Mouse (Mus musculus): ENCODE data around the gene Sec23a. TPM values are rescaled to one million over a fixed set of nuclear protein-coding genes. Genes with fewer than 3 reads are reported as not detected.

Gene Sec23a
- 66.4 TPM for polyA plus RNA-seq (2015; fragmentation: Illumina TruSeq; extraction: RNeasy Lipid Tissue Mini Kit (QIAGEN cat#74804); ENCODE audit: low read depth, low replicate concordance)

DNA sequence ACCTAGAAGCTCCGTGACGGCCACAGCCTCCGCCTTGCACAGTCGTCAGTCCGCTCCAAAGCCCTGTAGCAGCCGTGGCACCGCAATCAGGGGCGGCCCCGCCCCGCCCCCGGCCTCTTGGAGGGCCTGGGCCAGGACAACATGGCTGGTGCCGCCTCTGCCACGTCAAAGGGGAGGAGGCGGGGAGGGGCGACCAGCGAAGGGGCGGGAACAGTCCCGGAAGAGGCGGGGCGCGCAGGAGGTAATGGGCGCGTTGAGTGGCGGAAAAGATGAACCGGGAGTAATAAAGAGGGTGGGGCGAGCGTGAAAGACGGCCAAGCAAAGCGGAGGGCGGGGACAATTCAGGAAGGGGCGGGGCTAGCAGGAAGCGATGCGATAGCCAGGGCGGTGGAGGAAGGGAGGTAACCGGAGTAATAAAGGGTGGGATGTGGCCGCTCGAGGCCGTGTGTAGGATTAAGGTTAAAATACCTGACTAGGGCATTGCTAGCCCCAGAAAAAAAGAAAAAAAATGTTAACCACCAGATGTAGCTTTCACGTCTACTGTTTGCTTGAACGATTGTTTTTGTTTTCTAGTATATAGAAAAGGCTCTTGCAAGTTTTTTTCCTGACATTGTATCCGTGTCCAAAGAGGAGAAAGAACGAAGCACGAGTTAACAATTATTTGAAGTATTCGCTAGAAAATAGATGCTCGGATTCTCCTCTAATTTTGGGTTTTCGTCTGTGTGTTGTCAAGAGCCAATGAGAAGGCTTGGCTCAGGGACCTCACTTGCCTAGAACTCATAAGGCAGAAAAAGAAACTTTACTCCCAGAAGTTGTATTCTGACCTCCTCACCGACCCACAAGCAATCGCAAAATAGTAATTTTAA is at the start of gene Sec23a:
Gene Sec23a, minus strand, starts transcription at position 174 of the 866 bp plus-strand sequence.

DNA sequence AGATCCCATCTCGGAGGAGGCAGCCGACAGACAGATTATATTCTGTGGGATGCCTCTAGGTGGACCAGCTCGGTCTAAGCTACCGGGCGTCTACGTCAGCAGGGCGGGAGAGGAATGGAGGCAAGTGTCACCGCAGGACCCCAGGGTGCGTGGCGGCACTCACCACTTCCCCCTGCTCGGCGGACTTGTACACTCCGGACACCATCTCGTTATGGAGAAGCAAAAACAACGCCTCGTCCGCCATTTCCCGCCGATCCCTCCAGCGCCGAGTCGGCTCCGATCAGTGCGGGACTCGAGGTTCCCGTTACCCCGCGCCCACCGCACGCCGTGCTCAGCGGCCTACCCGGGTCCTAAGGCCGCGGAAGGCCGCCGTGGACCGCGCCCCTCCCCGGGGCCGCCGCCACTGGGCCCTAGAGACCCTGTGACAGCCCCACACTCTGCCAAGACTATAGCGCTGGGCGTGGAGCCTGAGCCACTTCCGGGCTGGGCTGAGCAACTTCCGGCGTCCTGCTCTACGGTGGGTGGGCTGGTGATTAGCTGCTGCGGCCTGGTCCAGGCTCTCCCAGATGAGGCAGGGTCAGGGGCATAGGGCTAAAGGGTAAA is 49.3 kb upstream of the Sec23a start, which contains the start of gene Trappc6b:
Gene Trappc6b, minus strand, starts transcription at position 480 of the 603 bp plus-strand sequence.

DNA sequence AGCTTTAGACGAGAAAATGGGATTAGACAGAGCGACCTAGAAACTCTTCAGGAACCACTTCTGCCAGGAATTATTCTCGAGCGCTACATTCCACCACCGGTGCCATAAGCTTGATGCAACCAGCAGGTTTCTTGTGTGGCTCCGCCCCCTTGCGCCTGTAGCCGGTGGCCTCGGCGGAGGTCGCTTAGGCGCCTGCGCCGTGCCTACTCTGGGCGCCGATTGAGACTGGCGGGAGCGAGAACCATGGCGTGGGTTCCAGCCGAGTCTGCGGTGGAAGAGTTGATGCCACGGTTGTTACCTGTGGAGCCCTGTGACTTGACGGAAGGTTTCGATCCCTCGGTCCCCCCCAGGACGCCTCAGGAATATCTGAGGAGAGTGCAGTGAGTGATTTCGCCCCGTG is 1.4 kb upstream of the Sec23a start, which contains the start of gene Gemin2:
Gene Gemin2, plus strand, starts transcription at position 160 of the 400 bp plus-strand sequence.

Other genes with a start within 250 kb of the Sec23a start
- gene Gemin2, start 1.4 kb upstream of the Sec23a start, polyA plus RNA-seq (2015; fragmentation: Illumina TruSeq; extraction: RNeasy Lipid Tissue Mini Kit (QIAGEN cat#74804); ENCODE audit: low read depth, low replicate concordance): 10.7 TPM
- 162 TPM for gene Trappc6b, start 49.5 kb upstream of the Sec23a start, polyA plus RNA-seq (2015; fragmentation: Illumina TruSeq; extraction: RNeasy Lipid Tissue Mini Kit (QIAGEN cat#74804); ENCODE audit: low read depth, low replicate concordance)
- 53.1 TPM for gene Pnn, start 54.9 kb upstream of the Sec23a start, polyA plus RNA-seq (2015; fragmentation: Illumina TruSeq; extraction: RNeasy Lipid Tissue Mini Kit (QIAGEN cat#74804); ENCODE audit: low read depth, low replicate concordance)
- 54.8 TPM for gene Mia2, start 83.8 kb upstream of the Sec23a start, polyA plus RNA-seq (2015; fragmentation: Illumina TruSeq; extraction: RNeasy Lipid Tissue Mini Kit (QIAGEN cat#74804); ENCODE audit: low read depth, low replicate concordance)
- gene Fbxo33, start 207.7 kb upstream of the Sec23a start, polyA plus RNA-seq (2015; fragmentation: Illumina TruSeq; extraction: RNeasy Lipid Tissue Mini Kit (QIAGEN cat#74804); ENCODE audit: low read depth, low replicate concordance): 61.2 TPM

Measured in brain, adult 10 weeks (tissue).